8 mouse cellular contexts compared by ENCODE assay signal in genomic region chr9:123528087-123528925, GRCm38 (mm10). TPM values are rescaled to one million over a fixed set of nuclear protein-coding genes. Genes with fewer than 3 reads are reported as not detected.
A peak's percentile ranks its signal among the peaks of the same experiment; 100 is the strongest.
DNase-seq lines count a peak whose midpoint lies in the region; ATAC-seq and TF ChIP-seq lines count a peak whose summit lies in the region.

No protein-coding gene starts in this region.

- H3K27me3 ChIP-seq in lung, embryonic 16.5 days (ENCODE audit: control insufficient read depth, insufficient read depth, low read depth, low read length), result no peaks in the 10 kb centered on the region
- H3K27me3 ChIP-seq in cerebellum, adult 2 months (ENCODE audit: control insufficient read depth, insufficient read depth, low read length), result no peaks in the 10 kb centered on the region
- H3K27me3 ChIP-seq in heart, postnatal 0 days (ENCODE audit: control insufficient read depth, insufficient read depth, low read length), result no peaks in the 10 kb centered on the region
- H3K27me3 ChIP-seq in liver, embryonic 15.5 days, result no peaks in the 10 kb centered on the region

- TF ChIP-seq EP300 in heart, postnatal 0 days (IDR thresholded peaks at IDR 0.05; ENCODE audit: low read depth), result no peak

- TF ChIP-seq CTCF in cerebellum, adult 2 months (IDR thresholded peaks at IDR 0.05; ENCODE audit: borderline replicate concordance, insufficient read depth, low read depth, low read length), result no peak
- TF ChIP-seq CTCF in heart, postnatal 0 days (IDR thresholded peaks at IDR 0.05; ENCODE audit: low read depth), result no peak

- H3K36me3 ChIP-seq in lung, embryonic 16.5 days (ENCODE audit: control insufficient read depth, insufficient read depth, low read length), result no peaks in the 10 kb centered on the region
- H3K36me3 ChIP-seq in heart, postnatal 0 days (replicated peaks; ENCODE audit: control insufficient read depth, insufficient read depth, low read length), result no peaks in the 10 kb centered on the region
- no peaks in the 10 kb centered on the region for H3K36me3 ChIP-seq in liver, embryonic 15.5 days (replicated peaks)

- no peak for TF ChIP-seq POLR2A in cerebellum, adult 2 months (IDR thresholded peaks at IDR 0.05; ENCODE audit: borderline replicate concordance, insufficient read depth, low read length)

- H3K9me3 ChIP-seq in lung, embryonic 16.5 days (ENCODE audit: control insufficient read depth, low read length), result no peaks in the 10 kb centered on the region
- H3K9me3 ChIP-seq in heart, postnatal 0 days (replicated peaks; ENCODE audit: control insufficient read depth, low read length), result no peaks in the 10 kb centered on the region
- H3K9me3 ChIP-seq in liver, embryonic 15.5 days (replicated peaks), result no peaks in the 10 kb centered on the region

- peaks cover 15% of the 10 kb centered on the region for H3K4me1 ChIP-seq in lung, embryonic 16.5 days (replicated peaks; ENCODE audit: control insufficient read depth, insufficient read depth, low read length)
- 0 out of 2 replicates have a peak, but pooled peaks cover 5% of the 10 kb centered on the region for H3K4me1 ChIP-seq in cerebellum, adult 2 months (ENCODE audit: control insufficient read depth, insufficient read depth, low read length)
- H3K4me1 ChIP-seq in heart, postnatal 0 days (ENCODE audit: control insufficient read depth, insufficient read depth), result peaks cover 27% of the 10 kb centered on the region
- H3K4me1 ChIP-seq in liver, embryonic 15.5 days (replicated peaks), result peaks cover 54% of the 10 kb centered on the region

- DNase-seq in lung, adult 18-20 months, result no peak
- DNase-seq in cerebellum, adult 2 months, result peak in 1 of 2 experiments; percentile 34
- DNase-seq in heart, postnatal 0 days (ENCODE audit: low spot score), result no peak
- no peak for DNase-seq in right cerebral cortex, postnatal 36 days (ENCODE audit: low spot score in 2 of 2)
- no peak for DNase-seq in left cerebral cortex, adult 8-10 months (ENCODE audit: low spot score in 2 of 2)
- no peak for DNase-seq in ovary, postnatal 10 days (ENCODE audit: low spot score)

- H3K27ac ChIP-seq in lung, embryonic 16.5 days (ENCODE audit: low read length), result peak overlapping the region; percentile 95
- peak overlapping the region; percentile 76; the same call in 1 of the 2 replicates for H3K27ac ChIP-seq in cerebellum, adult 2 months (ENCODE audit: insufficient read depth, low read length)
- H3K27ac ChIP-seq in heart, postnatal 0 days (ENCODE audit: low read depth), result peak overlapping the region; percentile 96
- H3K27ac ChIP-seq in liver, embryonic 15.5 days (replicated peaks), result peak overlapping the region; percentile 97

- H3K9ac ChIP-seq in lung, embryonic 16.5 days (ENCODE audit: low read length), result peak overlapping the region; percentile 71
- peak overlapping the region; percentile 64 for H3K9ac ChIP-seq in heart, postnatal 0 days (replicated peaks; ENCODE audit: low read depth, low read length)
- H3K9ac ChIP-seq in liver, embryonic 15.5 days, result peak overlapping the region; percentile 65

- peak overlapping the region; percentile 57 for H3K4me3 ChIP-seq in lung, embryonic 16.5 days (ENCODE audit: low read length)
- peak overlapping the region; percentile 62 for H3K4me3 ChIP-seq in cerebellum, adult 2 months (replicated peaks; ENCODE audit: insufficient read depth, low read depth, low read length)
- H3K4me3 ChIP-seq in heart, postnatal 0 days (ENCODE audit: low read depth, low read length), result peak overlapping the region; percentile 96
- peak overlapping the region; percentile 90 for H3K4me3 ChIP-seq in liver, embryonic 15.5 days (replicated peaks)

- no peak for ATAC-seq in lung, embryonic 16.5 days (ENCODE audit: low read depth)
- ATAC-seq in heart, postnatal 0 days (ENCODE audit: insufficient read depth, low read depth), result no peak
- no peak for ATAC-seq in liver, embryonic 15.5 days (ENCODE audit: insufficient read depth)

- 22% methylated on average over 6 of the region's 6 CpGs for WGBS in lung, embryonic 16.5 days
- 12% methylated on average over 6 of the region's 6 CpGs for WGBS in cerebellum, adult 2 months
- WGBS in heart, postnatal 0 days, result 35% methylated on average over 6 of the region's 6 CpGs
- WGBS in liver, embryonic 15.5 days (ENCODE audit: insufficient replicate concordance), result 21% methylated on average over 6 of the region's 6 CpGs

- H3K4me2 ChIP-seq in lung, embryonic 16.5 days (ENCODE audit: low read depth, low read length), result peak overlapping the region; percentile 67
- peak overlapping the region; percentile 66 for H3K4me2 ChIP-seq in heart, postnatal 0 days (ENCODE audit: low read depth, low read length)
- peak overlapping the region; percentile 88 for H3K4me2 ChIP-seq in liver, embryonic 15.5 days

RNA-seq across cellular contexts. Expression of gene Sacm1l, which starts 1.3 kb away (rescaled TPM):
- 57.9 and 58.1 TPM in 2 replicates for polyA plus RNA-seq in lung, embryonic 16.5 days (2015; fragmentation: Nextera tagmentation; extraction: Ambion mirVana)
- 57.1 and 58.1 TPM in 2 replicates for polyA plus RNA-seq in cerebellum, adult 2 months (2012; rRNA removed)
- 29.9 and 32.9 TPM in 2 replicates for total RNA-seq in heart, postnatal 0 days (2014; rRNA removed; ENCODE audit: low replicate concordance)
- polyA plus RNA-seq in heart, postnatal 0 days (2015; fragmentation: Nextera tagmentation; extraction: Ambion mirVana), result 36.4 and 38.9 TPM in 2 replicates
- 25.7 and 26.5 TPM in 2 replicates for polyA plus RNA-seq in liver, embryonic 15.5 days (2015; fragmentation: Nextera tagmentation; extraction: Ambion mirVana)
- total RNA-seq in left cerebral cortex, adult 8-10 months (2022), result 10 to 100 TPM; 60.6 to 65.9 (median 62.7) TPM

RNA-seq across cellular contexts. Expression of gene Limd1, which starts 49.8 kb away (rescaled TPM):
- polyA plus RNA-seq in lung, embryonic 16.5 days (2015; fragmentation: Nextera tagmentation; extraction: Ambion mirVana), result 57.3 and 61.5 TPM in 2 replicates
- 5.9 and 6.5 TPM in 2 replicates for polyA plus RNA-seq in cerebellum, adult 2 months (2012; rRNA removed)
- total RNA-seq in heart, postnatal 0 days (2014; rRNA removed; ENCODE audit: low replicate concordance), result 128 and 143 TPM in 2 replicates
- 40.2 and 42.4 TPM in 2 replicates for polyA plus RNA-seq in heart, postnatal 0 days (2015; fragmentation: Nextera tagmentation; extraction: Ambion mirVana)
- 22.8 and 23.2 TPM in 2 replicates for polyA plus RNA-seq in liver, embryonic 15.5 days (2015; fragmentation: Nextera tagmentation; extraction: Ambion mirVana)
- 10 to 100 TPM in 1 of 4 experiments, 1 to 10 TPM in 3; 7.7 to 10.1 (median 8.0) TPM for total RNA-seq in left cerebral cortex, adult 8-10 months (2022)
